Mouse (Mus musculus): ENCODE measurements around the gene Foxe3. TPM values are rescaled to one million over a fixed set of nuclear protein-coding genes. Genes with fewer than 3 reads are reported as not detected.
"Not testable (repeated sequence)": the region's sequence is repeated elsewhere in the genome, so short reads cannot be mapped to it uniquely, and the experiment has no call there.

The Foxe3 gene
- not detected in 2 replicates for polyA plus RNA-seq (2014; fragmentation: Nextera tagmentation; extraction: Ambion mirVana)

GRCm38 (mm10) chr4:114925917-114926312 lies at the start of gene Foxe3:
TSS of gene Foxe3 (minus strand) at chr4:114926013.
- DNase-seq (no peak), ATAC-seq (ENCODE audit: low FRiP score, low TSS enrichment) (peak; percentile 38; the same call in 1 of the 2 replicates)
- no peaks in the 10 kb centered on the region for H3K36me3 ChIP-seq (ENCODE audit: control insufficient read depth, insufficient read depth, low read length)
- peak within 1 kb of the TSS; percentile 56 for H3K4me2 ChIP-seq (ENCODE audit: low read length)
- 0 out of 2 replicates have a peak, but pooled peaks cover 5% of the 10 kb centered on the region for H3K4me1 ChIP-seq (ENCODE audit: control insufficient read depth, insufficient read depth, low read length)
- 1% methylated on average over 25 of the region's 25 CpGs for whole genome bisulfite sequencing
- no peak within 1 kb of the TSS for H3K27ac ChIP-seq (replicated peaks; ENCODE audit: low read depth, low read length)
- 0 out of 2 replicates have a peak within 1 kb of the TSS, but pooled peaks have one; percentile 16 for H3K9ac ChIP-seq (replicated peaks; ENCODE audit: low read length)
- peak within 1 kb of the TSS; percentile 35 for H3K4me3 ChIP-seq (replicated peaks; ENCODE audit: low read depth, low read length)
- H3K9me3 ChIP-seq (ENCODE audit: control insufficient read depth, low read length) = no peaks in the 10 kb centered on the region
- H3K27me3 ChIP-seq (ENCODE audit: control insufficient read depth, insufficient read depth, low read length) = peaks cover 73% of the 10 kb centered on the region

GRCm38 (mm10) chr4:114973229-114973740 lies 47.5 kb upstream of the Foxe3 start:
- Histone ChIP-seq H3K36me3 (ENCODE audit: control insufficient read depth, insufficient read depth, low read length) (peaks cover 8% of the 10 kb centered on the region), H3K4me3 (replicated peaks; ENCODE audit: low read depth, low read length) (no peak overlapping the region), H3K4me2 (ENCODE audit: low read length) (no peak overlapping the region), H3K9ac (replicated peaks; ENCODE audit: low read length) (no peak overlapping the region), H3K27ac (replicated peaks; ENCODE audit: low read depth, low read length) (no peak overlapping the region), H3K9me3 (ENCODE audit: control insufficient read depth, low read length) (no peaks in the 10 kb centered on the region), H3K4me1 (ENCODE audit: control insufficient read depth, insufficient read depth, low read length) (no peaks in the 10 kb centered on the region), H3K27me3 (ENCODE audit: control insufficient read depth, insufficient read depth, low read length) (no peaks in the 10 kb centered on the region)
- WGBS = 93% methylated on average over 1 of the region's 1 CpGs
- ATAC-seq (ENCODE audit: low FRiP score, low TSS enrichment) = no peak
- no peak for DNase-seq

GRCm38 (mm10) chr4:114970736-114971135 lies 44.9 kb upstream of the Foxe3 start:
- Histone ChIP-seq H3K27ac (replicated peaks; ENCODE audit: low read depth, low read length) (no peak overlapping the region), H3K36me3 (ENCODE audit: control insufficient read depth, insufficient read depth, low read length) (peaks cover 31% of the 10 kb centered on the region), H3K27me3 (ENCODE audit: control insufficient read depth, insufficient read depth, low read length) (no peaks in the 10 kb centered on the region), H3K4me1 (ENCODE audit: control insufficient read depth, insufficient read depth, low read length) (no peaks in the 10 kb centered on the region), H3K4me3 (replicated peaks; ENCODE audit: low read depth, low read length) (no peak overlapping the region), H3K4me2 (ENCODE audit: low read length) (no peak overlapping the region), H3K9ac (replicated peaks; ENCODE audit: low read length) (no peak overlapping the region), H3K9me3 (ENCODE audit: control insufficient read depth, low read length) (no peaks in the 10 kb centered on the region)
- WGBS = 95% methylated on average over 5 of the region's 5 CpGs
- ATAC-seq (ENCODE audit: low FRiP score, low TSS enrichment) = no peak
- no peak for DNase-seq

- not testable (repeated sequence) for ATAC-seq (ENCODE audit: low FRiP score, low TSS enrichment); H3K27me3 ChIP-seq (ENCODE audit: control insufficient read depth, insufficient read depth, low read length); H3K27ac ChIP-seq (replicated peaks; ENCODE audit: low read depth, low read length); H3K9me3 ChIP-seq (ENCODE audit: control insufficient read depth, low read length); H3K4me3 ChIP-seq (replicated peaks; ENCODE audit: low read depth, low read length); H3K9ac ChIP-seq (replicated peaks; ENCODE audit: low read length); H3K4me1 ChIP-seq (ENCODE audit: control insufficient read depth, insufficient read depth, low read length); DNase-seq; H3K4me2 ChIP-seq (ENCODE audit: low read length)
- 98% methylated on average over 2 of the region's 2 CpGs for WGBS
- peaks cover 47% of the 10 kb centered on the region for H3K36me3 ChIP-seq (ENCODE audit: control insufficient read depth, insufficient read depth, low read length)
Observed at GRCm38 (mm10) chr4:114960881-114961280, 35.1 kb upstream of the Foxe3 start.

GRCm38 (mm10) chr4:114959533-114959932 lies 33.7 kb upstream of the Foxe3 start:
- Histone ChIP-seq H3K9me3 (ENCODE audit: control insufficient read depth, low read length) (no peaks in the 10 kb centered on the region), H3K27me3 (ENCODE audit: control insufficient read depth, insufficient read depth, low read length) (no peaks in the 10 kb centered on the region), H3K27ac (replicated peaks; ENCODE audit: low read depth, low read length) (no peak overlapping the region), H3K4me2 (ENCODE audit: low read length) (no peak overlapping the region), H3K4me3 (replicated peaks; ENCODE audit: low read depth, low read length) (no peak overlapping the region), H3K4me1 (ENCODE audit: control insufficient read depth, insufficient read depth, low read length) (no peaks in the 10 kb centered on the region), H3K36me3 (ENCODE audit: control insufficient read depth, insufficient read depth, low read length) (peaks cover 34% of the 10 kb centered on the region), H3K9ac (replicated peaks; ENCODE audit: low read length) (no peak overlapping the region)
- WGBS = 96% methylated on average over 2 of the region's 2 CpGs
- no peak for DNase-seq
- ATAC-seq (ENCODE audit: low FRiP score, low TSS enrichment) = no peak

- H3K36me3 ChIP-seq (ENCODE audit: control insufficient read depth, insufficient read depth, low read length) = peaks cover 29% of the 10 kb centered on the region
- no peak for DNase-seq
- no peak for ATAC-seq (ENCODE audit: low FRiP score, low TSS enrichment)
Observed at GRCm38 (mm10) chr4:114958786-114959185, 33.0 kb upstream of the Foxe3 start.

GRCm38 (mm10) chr4:114958231-114958630 lies 32.4 kb upstream of the Foxe3 start:
- H3K4me1 ChIP-seq (ENCODE audit: control insufficient read depth, insufficient read depth, low read length) = no peaks in the 10 kb centered on the region

More at GRCm38 (mm10) chr4:114958786-114959185, 33.0 kb upstream of the Foxe3 start:
- no peaks in the 10 kb centered on the region for H3K4me1 ChIP-seq (ENCODE audit: control insufficient read depth, insufficient read depth, low read length)
- 96% methylated on average over 4 of the region's 4 CpGs for WGBS
- H3K27me3 ChIP-seq (ENCODE audit: control insufficient read depth, insufficient read depth, low read length) = no peaks in the 10 kb centered on the region
- no peak overlapping the region for H3K4me3 ChIP-seq (replicated peaks; ENCODE audit: low read depth, low read length)
- H3K27ac ChIP-seq (replicated peaks; ENCODE audit: low read depth, low read length) = no peak overlapping the region
- no peaks in the 10 kb centered on the region for H3K9me3 ChIP-seq (ENCODE audit: control insufficient read depth, low read length)
- H3K4me2 ChIP-seq (ENCODE audit: low read length) = no peak overlapping the region
- H3K9ac ChIP-seq (replicated peaks; ENCODE audit: low read length) = no peak overlapping the region

GRCm38 (mm10) chr4:114957403-114957802 lies 31.6 kb upstream of the Foxe3 start:
- H3K27me3 ChIP-seq (ENCODE audit: control insufficient read depth, insufficient read depth, low read length) = no peaks in the 10 kb centered on the region
- peaks cover 21% of the 10 kb centered on the region for H3K36me3 ChIP-seq (ENCODE audit: control insufficient read depth, insufficient read depth, low read length)
- H3K9ac ChIP-seq (replicated peaks; ENCODE audit: low read length) = no peak overlapping the region
- H3K9me3 ChIP-seq (ENCODE audit: control insufficient read depth, low read length) = no peaks in the 10 kb centered on the region
- no peaks in the 10 kb centered on the region for H3K4me1 ChIP-seq (ENCODE audit: control insufficient read depth, insufficient read depth, low read length)
- no peak for ATAC-seq (ENCODE audit: low FRiP score, low TSS enrichment)
- H3K4me2 ChIP-seq (ENCODE audit: low read length) = no peak overlapping the region
- DNase-seq = peak; percentile 14
- no peak overlapping the region for H3K4me3 ChIP-seq (replicated peaks; ENCODE audit: low read depth, low read length)
- H3K27ac ChIP-seq (replicated peaks; ENCODE audit: low read depth, low read length) = no peak overlapping the region

More at GRCm38 (mm10) chr4:114958231-114958630, 32.4 kb upstream of the Foxe3 start:
- DNase-seq (no peak), ATAC-seq (ENCODE audit: low FRiP score, low TSS enrichment) (no peak)
- WGBS = 94% methylated on average over 2 of the region's 2 CpGs
- H3K36me3 ChIP-seq (ENCODE audit: control insufficient read depth, insufficient read depth, low read length) = peaks cover 29% of the 10 kb centered on the region
- no peak overlapping the region for H3K27ac ChIP-seq (replicated peaks; ENCODE audit: low read depth, low read length)
- no peak overlapping the region for H3K9ac ChIP-seq (replicated peaks; ENCODE audit: low read length)
- H3K4me2 ChIP-seq (ENCODE audit: low read length) = no peak overlapping the region
- no peak overlapping the region for H3K4me3 ChIP-seq (replicated peaks; ENCODE audit: low read depth, low read length)
- no peaks in the 10 kb centered on the region for H3K9me3 ChIP-seq (ENCODE audit: control insufficient read depth, low read length)
- no peaks in the 10 kb centered on the region for H3K27me3 ChIP-seq (ENCODE audit: control insufficient read depth, insufficient read depth, low read length)

- Histone ChIP-seq H3K27me3 (ENCODE audit: control insufficient read depth, insufficient read depth, low read length) (no peaks in the 10 kb centered on the region), H3K9ac (replicated peaks; ENCODE audit: low read length) (no peak overlapping the region), H3K36me3 (ENCODE audit: control insufficient read depth, insufficient read depth, low read length) (no peaks in the 10 kb centered on the region), H3K27ac (replicated peaks; ENCODE audit: low read depth, low read length) (no peak overlapping the region), H3K4me1 (ENCODE audit: control insufficient read depth, insufficient read depth, low read length) (no peaks in the 10 kb centered on the region), H3K4me2 (ENCODE audit: low read length) (no peak overlapping the region), H3K4me3 (replicated peaks; ENCODE audit: low read depth, low read length) (no peak overlapping the region), H3K9me3 (ENCODE audit: control insufficient read depth, low read length) (no peaks in the 10 kb centered on the region)
- DNase-seq (no peak), ATAC-seq (ENCODE audit: low FRiP score, low TSS enrichment) (0 out of 2 replicates have a peak, but pooled peaks have one; percentile 43)
- WGBS = 85% methylated on average over 3 of the region's 3 CpGs
Observed at GRCm38 (mm10) chr4:114953172-114953571, 27.4 kb upstream of the Foxe3 start.
